Mouse (Mus musculus) spleen, postnatal 0 days (tissue): ENCODE measurements around the gene Gm8024. TPM values are rescaled to one million over a fixed set of nuclear protein-coding genes. Genes with fewer than 3 reads are reported as not detected.

Experiments used
- polyA plus RNA-seq: library from polyadenylated mRNA; unstranded; fragments of >200 nt; fragmentation: Nextera tagmentation; extraction: Ambion mirVana; gene quantifications from 2 replicates; pipeline ENCODE4 v1.2.1, GENCODE M21; 2015

Gene Gm8024
- polyA plus RNA-seq, result not detected in 2 replicates

GRCm38 (mm10) chr14:42524182-42524581, at the start of gene Gm8024:
Gm8024 (minus strand) TSS chr14:42524282.

DNA sequence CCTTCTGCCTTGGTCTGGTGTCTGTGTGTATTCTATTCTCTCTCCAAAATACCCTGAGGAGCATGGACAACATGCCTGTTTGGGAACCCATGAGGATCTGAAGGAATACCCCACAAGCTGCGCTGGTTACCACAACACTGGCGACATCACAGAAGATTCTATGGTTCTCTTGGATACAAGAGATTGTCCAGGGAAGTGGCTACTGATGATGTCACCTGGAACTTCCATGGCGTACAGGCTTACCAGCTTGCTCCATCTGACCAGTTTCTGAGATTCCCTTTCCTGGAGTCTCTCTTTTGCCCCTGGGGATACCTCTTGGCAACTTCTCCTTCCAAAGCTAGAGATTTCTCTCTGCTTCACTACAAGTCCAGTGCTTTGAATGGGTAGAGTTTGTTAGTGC, 21.8 kb downstream of the Gm8024 start, which contains the start of gene Gm8020:
TSS of gene Gm8020 (minus strand) at position 101 of the 400 bp plus-strand sequence.

Other genes starting within 250 kb of the Gm8024 start
- not detected in 2 replicates for gene Gm9611, start 226.9 kb downstream of the Gm8024 start, polyA plus RNA-seq
- not detected in 2 replicates for gene Gm7995, start 214.1 kb downstream of the Gm8024 start, polyA plus RNA-seq
- not detected in 2 replicates for gene Gm8005, start 84.6 kb downstream of the Gm8024 start, polyA plus RNA-seq
- gene Gm8011, start 60.4 kb downstream of the Gm8024 start, polyA plus RNA-seq, result not detected in 2 replicates
- not detected in 2 replicates for gene Gm8020, start 21.9 kb downstream of the Gm8024 start, polyA plus RNA-seq
- gene Gm17124, start 75.6 kb upstream of the Gm8024 start, polyA plus RNA-seq, result not detected in 2 replicates
- not detected in 2 replicates for gene Gm3633, start 117.6 kb upstream of the Gm8024 start, polyA plus RNA-seq
- not detected in 2 replicates for gene Gm10378, start 131.7 kb upstream of the Gm8024 start, polyA plus RNA-seq
- not detected in 2 replicates for gene Gm3015, start 244.5 kb upstream of the Gm8024 start, polyA plus RNA-seq